Mouse (Mus musculus): ENCODE measurements around the gene Cdadc1. TPM values are rescaled to one million over a fixed set of nuclear protein-coding genes. Genes with fewer than 3 reads are reported as not detected.

Gene Cdadc1
- polyA plus RNA-seq, 1 experiment from 2014 or later: 33.3 TPM

DNA sequence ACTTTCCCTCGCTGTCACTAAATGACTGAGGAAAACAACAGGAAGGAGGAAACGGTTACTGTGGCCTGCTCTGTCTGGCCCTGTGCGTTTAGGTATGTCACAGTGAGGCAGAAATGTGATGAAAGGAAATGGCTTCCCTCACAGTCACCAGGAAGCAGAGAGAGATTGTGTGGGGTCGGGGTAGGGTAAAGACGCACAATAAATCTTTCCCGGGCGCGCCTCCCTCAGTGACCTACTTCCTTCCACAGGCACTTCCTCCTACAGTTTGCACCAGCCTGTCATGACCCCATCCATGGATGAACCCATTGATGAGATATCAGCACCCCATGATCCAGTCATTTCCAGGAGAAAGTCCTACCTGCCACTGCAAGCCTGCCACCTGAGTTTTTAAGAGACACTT, 42.7 kb downstream of the Cdadc1 start:
- no peaks in the 10 kb centered on the region for H3K9me3 ChIP-seq (ENCODE audit: control insufficient read depth, low read length)
- DNase-seq (ENCODE audit: low spot score, missing footprints): no peak
- no peak overlapping the region for H3K4me3 ChIP-seq (ENCODE audit: low read depth, low read length)
- H3K4me2 ChIP-seq: no peak overlapping the region
- no peak overlapping the region for H3K9ac ChIP-seq (ENCODE audit: low read length)
- WGBS: 88% methylated on average over 8 of the region's 8 CpGs
- no peak overlapping the region for H3K27ac ChIP-seq (ENCODE audit: low read depth, low read length)
- H3K4me1 ChIP-seq (ENCODE audit: control insufficient read depth, insufficient read depth, low read length): no peaks in the 10 kb centered on the region
- H3K27me3 ChIP-seq (ENCODE audit: control insufficient read depth, insufficient read depth, low read length): no peaks in the 10 kb centered on the region
- no peaks in the 10 kb centered on the region for H3K36me3 ChIP-seq (ENCODE audit: control insufficient read depth, insufficient read depth, low read length)
- no peak for ATAC-seq (ENCODE audit: low FRiP score)

GRCm38 (mm10) chr14:59554025-59554424, 43.7 kb downstream of the Cdadc1 start:
- H3K27me3 ChIP-seq (ENCODE audit: control insufficient read depth, insufficient read depth, low read length): no peaks in the 10 kb centered on the region
- H3K4me1 ChIP-seq (ENCODE audit: control insufficient read depth, insufficient read depth, low read length): no peaks in the 10 kb centered on the region
- H3K4me2 ChIP-seq: no peak overlapping the region
- H3K4me3 ChIP-seq (ENCODE audit: low read depth, low read length): no peak overlapping the region
- 81% methylated on average over 5 of the region's 5 CpGs for WGBS
- ATAC-seq (ENCODE audit: low FRiP score) (no peak), DNase-seq (ENCODE audit: low spot score, missing footprints) (no peak)
- no peaks in the 10 kb centered on the region for H3K9me3 ChIP-seq (ENCODE audit: control insufficient read depth, low read length)
- H3K36me3 ChIP-seq (ENCODE audit: control insufficient read depth, insufficient read depth, low read length): no peaks in the 10 kb centered on the region
- no peak overlapping the region for H3K9ac ChIP-seq (ENCODE audit: low read length)
- no peak overlapping the region for H3K27ac ChIP-seq (ENCODE audit: low read depth, low read length)

- Histone ChIP-seq H3K9me3 (ENCODE audit: control insufficient read depth, low read length) (no peaks in the 10 kb centered on the region), H3K27me3 (ENCODE audit: control insufficient read depth, insufficient read depth, low read length) (no peaks in the 10 kb centered on the region), H3K27ac (ENCODE audit: low read depth, low read length) (no peak overlapping the region), H3K9ac (ENCODE audit: low read length) (no peak overlapping the region), H3K4me3 (ENCODE audit: low read depth, low read length) (no peak overlapping the region), H3K36me3 (ENCODE audit: control insufficient read depth, insufficient read depth, low read length) (no peaks in the 10 kb centered on the region), H3K4me1 (ENCODE audit: control insufficient read depth, insufficient read depth, low read length) (no peaks in the 10 kb centered on the region), H3K4me2 (no peak overlapping the region)
- DNase-seq (ENCODE audit: low spot score, missing footprints) (no peak), ATAC-seq (ENCODE audit: low FRiP score) (no peak)
- WGBS: 66% methylated on average over 8 of the region's 8 CpGs
These were observed 45.8 kb downstream of the Cdadc1 start for GRCm38 (mm10) chr14:59551956-59552355.

GRCm38 (mm10) chr14:59550841-59551240, 46.9 kb downstream of the Cdadc1 start:
- Histone ChIP-seq H3K9me3 (ENCODE audit: control insufficient read depth, low read length) (no peaks in the 10 kb centered on the region), H3K4me2 (no peak overlapping the region), H3K27ac (ENCODE audit: low read depth, low read length) (no peak overlapping the region), H3K27me3 (ENCODE audit: control insufficient read depth, insufficient read depth, low read length) (no peaks in the 10 kb centered on the region), H3K9ac (ENCODE audit: low read length) (no peak overlapping the region), H3K4me1 (ENCODE audit: control insufficient read depth, insufficient read depth, low read length) (no peaks in the 10 kb centered on the region), H3K4me3 (ENCODE audit: low read depth, low read length) (no peak overlapping the region), H3K36me3 (ENCODE audit: control insufficient read depth, insufficient read depth, low read length) (no peaks in the 10 kb centered on the region)
- ATAC-seq (ENCODE audit: low FRiP score) (no peak), DNase-seq (ENCODE audit: low spot score, missing footprints) (no peak)
- 86% methylated on average over 2 of the region's 2 CpGs for WGBS

- H3K9ac ChIP-seq (ENCODE audit: low read length): no peak overlapping the region
- DNase-seq (ENCODE audit: low spot score, missing footprints) (no peak), ATAC-seq (ENCODE audit: low FRiP score) (no peak)
- no peak overlapping the region for H3K4me3 ChIP-seq (ENCODE audit: low read depth, low read length)
- 85% methylated on average over 6 of the region's 6 CpGs for WGBS
- no peaks in the 10 kb centered on the region for H3K4me1 ChIP-seq (ENCODE audit: control insufficient read depth, insufficient read depth, low read length)
- H3K36me3 ChIP-seq (ENCODE audit: control insufficient read depth, insufficient read depth, low read length): no peaks in the 10 kb centered on the region
- H3K27ac ChIP-seq (ENCODE audit: low read depth, low read length): no peak overlapping the region
- H3K9me3 ChIP-seq (ENCODE audit: control insufficient read depth, low read length): no peaks in the 10 kb centered on the region
- no peak overlapping the region for H3K4me2 ChIP-seq
- no peaks in the 10 kb centered on the region for H3K27me3 ChIP-seq (ENCODE audit: control insufficient read depth, insufficient read depth, low read length)
These were observed 48.7 kb downstream of the Cdadc1 start for GRCm38 (mm10) chr14:59549106-59549505.

GRCm38 (mm10) chr14:59548532-59548931, 49.2 kb downstream of the Cdadc1 start:
- Histone ChIP-seq H3K9ac (ENCODE audit: low read length) (no peak overlapping the region), H3K27ac (ENCODE audit: low read depth, low read length) (no peak overlapping the region), H3K9me3 (ENCODE audit: control insufficient read depth, low read length) (no peaks in the 10 kb centered on the region), H3K4me2 (no peak overlapping the region), H3K4me3 (ENCODE audit: low read depth, low read length) (no peak overlapping the region), H3K36me3 (ENCODE audit: control insufficient read depth, insufficient read depth, low read length) (no peaks in the 10 kb centered on the region), H3K27me3 (ENCODE audit: control insufficient read depth, insufficient read depth, low read length) (no peaks in the 10 kb centered on the region), H3K4me1 (ENCODE audit: control insufficient read depth, insufficient read depth, low read length) (no peaks in the 10 kb centered on the region)
- 75% methylated on average over 2 of the region's 2 CpGs for WGBS
- no peak for ATAC-seq (ENCODE audit: low FRiP score)
- DNase-seq (ENCODE audit: low spot score, missing footprints): no peak

DNA sequence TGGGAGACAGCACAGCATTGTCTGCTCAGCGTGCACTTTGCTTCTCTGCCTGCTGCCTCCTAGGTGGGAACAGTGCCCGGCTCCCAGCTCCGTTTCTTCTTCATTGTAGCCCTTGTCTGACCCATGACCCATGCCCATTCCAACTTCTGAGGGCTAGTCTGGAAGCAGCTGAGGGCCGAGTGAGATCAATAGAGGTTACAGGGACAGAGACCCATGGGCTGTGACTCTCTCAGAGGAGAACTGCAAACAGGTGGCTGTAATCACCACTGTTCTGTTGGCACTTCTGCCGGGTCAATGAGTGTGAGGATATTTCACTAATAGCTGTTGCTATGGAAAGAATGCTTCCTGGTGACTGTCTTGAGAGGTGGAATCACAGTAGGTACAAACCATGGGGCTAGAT, 50.2 kb downstream of the Cdadc1 start:
- H3K4me2 ChIP-seq: no peak overlapping the region
- DNase-seq (ENCODE audit: low spot score, missing footprints) (no peak), ATAC-seq (ENCODE audit: low FRiP score) (no peak)
- 60% methylated on average over 5 of the region's 5 CpGs for WGBS
- no peaks in the 10 kb centered on the region for H3K27me3 ChIP-seq (ENCODE audit: control insufficient read depth, insufficient read depth, low read length)
- H3K36me3 ChIP-seq (ENCODE audit: control insufficient read depth, insufficient read depth, low read length): no peaks in the 10 kb centered on the region
- no peaks in the 10 kb centered on the region for H3K4me1 ChIP-seq (ENCODE audit: control insufficient read depth, insufficient read depth, low read length)
- H3K9me3 ChIP-seq (ENCODE audit: control insufficient read depth, low read length): no peaks in the 10 kb centered on the region
- H3K9ac ChIP-seq (ENCODE audit: low read length): no peak overlapping the region
- H3K27ac ChIP-seq (ENCODE audit: low read depth, low read length): no peak overlapping the region
- no peak overlapping the region for H3K4me3 ChIP-seq (ENCODE audit: low read depth, low read length)

DNA sequence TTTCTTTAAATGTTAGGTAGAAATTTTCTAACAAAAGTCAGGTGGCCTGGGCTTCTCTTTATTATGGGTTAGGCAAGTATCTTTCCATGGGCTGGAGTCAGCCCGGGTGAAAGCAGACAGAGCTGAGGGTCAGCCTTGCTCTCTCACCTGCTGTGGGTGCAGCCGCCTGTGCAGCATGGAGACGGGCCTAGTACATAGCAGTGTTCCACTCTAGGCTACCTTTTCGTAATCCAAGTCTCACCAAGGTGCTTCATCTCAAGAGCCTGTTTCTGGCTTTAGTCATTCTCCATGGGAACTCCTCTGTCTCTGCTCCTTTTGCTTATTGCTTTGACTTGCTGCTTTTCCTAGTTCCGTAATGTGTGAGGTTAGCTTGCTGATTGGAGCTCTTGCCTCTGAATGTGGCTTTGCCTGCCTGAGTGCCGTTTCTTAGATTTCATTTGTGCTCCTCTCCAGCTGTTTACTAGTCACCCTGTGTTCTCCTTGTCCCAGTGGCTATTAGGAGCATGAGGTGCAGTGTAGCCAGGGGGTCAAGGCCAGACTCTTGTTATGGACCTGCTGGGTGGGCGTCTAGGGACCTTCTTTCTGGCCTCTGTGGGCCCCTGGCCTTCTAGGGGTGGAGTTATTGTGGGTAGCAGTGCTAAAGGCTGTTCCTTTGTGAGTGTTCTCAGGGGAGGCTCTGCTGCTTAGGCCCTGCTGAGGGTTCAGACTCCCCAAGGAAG, 51.4 kb downstream of the Cdadc1 start:
- H3K4me3 ChIP-seq (ENCODE audit: low read depth, low read length): no peak overlapping the region
- no peaks in the 10 kb centered on the region for H3K27me3 ChIP-seq (ENCODE audit: control insufficient read depth, insufficient read depth, low read length)
- DNase-seq (ENCODE audit: low spot score, missing footprints) (no peak), ATAC-seq (ENCODE audit: low FRiP score) (no peak)
- H3K9me3 ChIP-seq (ENCODE audit: control insufficient read depth, low read length): no peaks in the 10 kb centered on the region
- H3K4me2 ChIP-seq: no peak overlapping the region
- H3K27ac ChIP-seq (ENCODE audit: low read depth, low read length): no peak overlapping the region
- no peak overlapping the region for H3K9ac ChIP-seq (ENCODE audit: low read length)
- H3K4me1 ChIP-seq (ENCODE audit: control insufficient read depth, insufficient read depth, low read length): no peaks in the 10 kb centered on the region
- no peaks in the 10 kb centered on the region for H3K36me3 ChIP-seq (ENCODE audit: control insufficient read depth, insufficient read depth, low read length)
- WGBS: 83% methylated on average over 7 of the region's 7 CpGs

- H3K36me3 ChIP-seq (ENCODE audit: control insufficient read depth, insufficient read depth, low read length): no peaks in the 10 kb centered on the region
- H3K9me3 ChIP-seq (ENCODE audit: control insufficient read depth, low read length): no peaks in the 10 kb centered on the region
- H3K27ac ChIP-seq (ENCODE audit: low read depth, low read length): no peak overlapping the region
- WGBS: 76% methylated on average over 5 of the region's 5 CpGs
- no peak overlapping the region for H3K4me2 ChIP-seq
- ATAC-seq (ENCODE audit: low FRiP score) (no peak), DNase-seq (ENCODE audit: low spot score, missing footprints) (no peak)
- no peak overlapping the region for H3K4me3 ChIP-seq (ENCODE audit: low read depth, low read length)
- no peaks in the 10 kb centered on the region for H3K27me3 ChIP-seq (ENCODE audit: control insufficient read depth, insufficient read depth, low read length)
- no peaks in the 10 kb centered on the region for H3K4me1 ChIP-seq (ENCODE audit: control insufficient read depth, insufficient read depth, low read length)
- no peak overlapping the region for H3K9ac ChIP-seq (ENCODE audit: low read length)
These were observed 53.8 kb downstream of the Cdadc1 start for GRCm38 (mm10) chr14:59543956-59544355.
